Mouse (Mus musculus) leukemia stem cell, adult 10-12 weeks (primary cell): ENCODE measurements around the gene Fancl. TPM values are rescaled to one million over a fixed set of nuclear protein-coding genes. Genes with fewer than 3 reads are reported as not detected.

Source experiments
- polyA plus RNA-seq: library from polyadenylated mRNA; stranded (reverse); fragments of >175 nt; gene quantifications from 2 replicates; pipeline ENCODE4 v1.2.3, GENCODE M21; 2012; ENCODE audit warnings: low replicate concordance

The Fancl gene
- polyA plus RNA-seq: 0.41 and 1.0 TPM in 2 replicates

GRCm38 (mm10) chr11:26385971-26386370 lies at the start of gene Fancl:
Gene Fancl, plus strand, starts transcription at chr11:26386135.

Other genes with a start within 250 kb of the Fancl start
- not detected in 2 replicates for gene 5730522E02Rik, start 175.4 kb upstream of the Fancl start, polyA plus RNA-seq
- not detected in 2 replicates for gene Gm6899, start 207.1 kb downstream of the Fancl start, polyA plus RNA-seq
- gene Vrk2, start 207.9 kb downstream of the Fancl start, polyA plus RNA-seq: 36.9 and 39.6 TPM in 2 replicates